Mouse (Mus musculus): Measurements from ENCODE around the gene Vmn1r127. TPM values are rescaled to one million over a fixed set of nuclear protein-coding genes. Genes with fewer than 3 reads are reported as not detected.
"Not testable (repeated sequence)": the region's sequence is repeated elsewhere in the genome, so short reads cannot be mapped to it uniquely, and the experiment has no call there.

Gene Vmn1r127
- polyA plus RNA-seq (2016; fragmentation: Nextera tagmentation; extraction: Ambion mirVana): not detected in 2 replicates

DNA sequence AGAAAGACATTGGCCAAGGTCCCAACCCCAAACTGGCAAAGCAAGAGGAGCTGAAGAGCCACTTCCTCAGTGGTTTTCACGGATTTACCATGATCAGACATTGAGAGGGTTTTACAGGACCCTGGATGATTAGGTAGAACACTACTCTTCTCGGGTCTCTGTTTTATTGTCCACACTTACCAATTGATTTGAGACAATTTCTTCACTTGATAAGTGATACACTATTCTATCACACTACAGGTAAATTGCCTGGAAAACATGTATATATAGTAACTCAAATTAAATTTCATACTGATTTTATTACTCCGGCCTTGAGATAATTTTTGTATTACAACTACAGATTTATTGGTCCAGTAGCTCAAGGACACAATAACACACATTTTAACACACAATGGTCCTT, at the start of gene Vmn1r127:
Vmn1r127 (minus strand) TSS at position 101 of the 400 bp plus-strand sequence.
- not testable (repeated sequence) for H3K9me3 ChIP-seq; H3K27ac ChIP-seq; H3K36me3 ChIP-seq (replicated peaks); H3K4me1 ChIP-seq; DNase-seq (ENCODE audit: extremely low spot score, low spot score); H3K27me3 ChIP-seq (ENCODE audit: poor library complexity, severe bottlenecking); H3K4me3 ChIP-seq
- no CpG with 5 or more reads among the region's 3 CpGs for WGBS

DNA sequence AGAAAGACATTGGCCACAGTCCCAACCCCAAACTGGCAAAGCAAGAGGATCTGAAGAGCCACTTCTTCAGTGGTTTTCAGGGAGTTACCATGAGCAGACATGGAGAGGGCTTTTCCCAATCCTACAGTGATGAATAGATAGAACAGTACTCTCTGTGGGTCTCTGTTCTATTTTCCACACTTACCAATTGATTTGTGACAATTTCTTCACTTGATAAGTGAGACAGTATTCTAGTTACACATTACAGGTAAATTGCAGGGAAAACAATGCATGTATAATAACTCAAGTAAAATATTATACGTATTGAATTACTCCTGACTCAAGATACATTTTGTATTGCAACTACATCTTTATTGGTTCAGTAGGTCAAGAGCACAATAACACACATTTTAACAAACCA, 41.5 kb upstream of the Vmn1r127 start, which contains the start of gene Vmn1r129:
Vmn1r129 (minus strand) TSS at position 101 of the 400 bp plus-strand sequence.
- WGBS: no CpG with 5 or more reads among the region's 1 CpGs

DNA sequence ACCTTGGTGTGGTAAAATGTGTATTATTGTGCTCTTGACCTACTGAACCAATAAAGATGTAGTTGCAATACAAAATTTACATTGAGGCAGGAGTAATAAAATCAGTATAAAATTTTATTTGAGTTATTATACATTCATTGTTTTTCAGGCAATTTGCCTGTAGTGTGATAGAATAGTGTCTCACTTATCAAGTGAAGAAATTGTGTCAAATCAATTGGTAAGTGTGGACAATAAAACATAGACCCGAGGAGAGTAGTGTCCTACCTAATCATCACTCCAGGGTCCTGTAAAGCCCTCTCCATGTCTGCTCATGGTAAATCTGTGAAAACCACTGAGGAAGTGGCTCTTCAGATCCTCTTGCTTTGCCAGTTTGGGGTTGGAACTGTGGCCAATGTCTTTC, 29.4 kb upstream of the Vmn1r127 start, which contains the start of gene Vmn1r128:
Vmn1r128 (plus strand) TSS at position 301 of the 400 bp plus-strand sequence.
- H3K9me3 ChIP-seq; H3K27me3 ChIP-seq (ENCODE audit: poor library complexity, severe bottlenecking); DNase-seq (ENCODE audit: extremely low spot score, low spot score); H3K4me3 ChIP-seq; H3K4me1 ChIP-seq; H3K36me3 ChIP-seq (replicated peaks); H3K27ac ChIP-seq: not testable (repeated sequence)
- WGBS: 68% methylated on average over 1 of the region's 1 CpGs

More for the DNA sequence above, 41.5 kb upstream of the Vmn1r127 start, which contains the start of gene Vmn1r129:
- H3K9me3 ChIP-seq; H3K4me1 ChIP-seq; DNase-seq (ENCODE audit: extremely low spot score, low spot score); H3K27ac ChIP-seq; H3K4me3 ChIP-seq; H3K36me3 ChIP-seq (replicated peaks); H3K27me3 ChIP-seq (ENCODE audit: poor library complexity, severe bottlenecking): not testable (repeated sequence)

DNA sequence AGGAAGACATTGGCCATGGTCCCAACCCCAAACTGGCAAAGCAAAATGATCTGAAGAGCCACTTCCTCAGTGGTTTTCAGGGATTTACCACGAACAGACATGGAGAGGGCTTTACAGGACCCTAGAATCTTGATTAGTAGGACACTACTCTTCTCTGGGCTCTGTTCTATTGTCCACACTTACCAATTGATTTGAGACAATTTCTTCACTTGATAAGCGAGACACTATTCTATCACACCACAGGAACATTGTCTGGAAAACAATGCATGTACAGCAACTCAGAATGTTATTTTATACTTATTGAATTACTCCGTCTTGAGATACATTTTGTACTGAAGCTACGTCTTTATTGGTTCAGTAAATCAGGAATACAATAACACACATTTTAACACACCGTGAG, 18.3 kb downstream of the Vmn1r127 start, which contains the start of gene Vmn1r126:
Vmn1r126 (minus strand) TSS at position 101 of the 400 bp plus-strand sequence.
- H3K4me1 ChIP-seq; DNase-seq (ENCODE audit: extremely low spot score, low spot score); H3K27ac ChIP-seq; H3K27me3 ChIP-seq (ENCODE audit: poor library complexity, severe bottlenecking); H3K9me3 ChIP-seq; H3K4me3 ChIP-seq; H3K36me3 ChIP-seq (replicated peaks): not testable (repeated sequence)
- WGBS: no CpG with 5 or more reads among the region's 5 CpGs

DNA sequence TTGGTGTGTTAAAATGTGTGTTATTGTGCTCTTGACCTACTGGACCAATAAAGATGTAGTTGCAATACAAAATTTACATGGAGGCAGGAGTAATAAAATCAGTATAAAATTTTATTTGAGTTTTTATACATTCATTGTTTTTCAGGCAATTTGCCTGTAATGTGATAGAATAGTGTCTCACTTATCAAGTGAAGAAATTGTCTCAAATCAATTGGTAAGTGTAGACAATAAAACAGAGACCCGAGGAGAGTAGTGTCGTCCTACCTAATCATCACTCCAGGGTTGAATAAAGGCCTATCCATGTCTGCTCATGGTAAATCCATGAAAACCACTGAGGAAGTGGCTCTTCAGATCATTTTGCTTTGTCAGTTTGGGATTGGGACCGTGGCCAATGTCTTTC, 47.8 kb downstream of the Vmn1r127 start, which contains the start of gene Vmn1r125:
Vmn1r125 (plus strand) TSS at position 301 of the 400 bp plus-strand sequence.
- H3K36me3 ChIP-seq (replicated peaks); H3K4me3 ChIP-seq; H3K9me3 ChIP-seq; H3K4me1 ChIP-seq; H3K27ac ChIP-seq; DNase-seq (ENCODE audit: extremely low spot score, low spot score); H3K27me3 ChIP-seq (ENCODE audit: poor library complexity, severe bottlenecking): not testable (repeated sequence)
- 79% methylated on average over 3 of the region's 3 CpGs for WGBS

Other genes with a start within 250 kb of the Vmn1r127 start
- not detected in 2 replicates for gene Vmn1r121, start 221.3 kb downstream of the Vmn1r127 start, polyA plus RNA-seq (2016; fragmentation: Nextera tagmentation; extraction: Ambion mirVana)
- gene Vmn1r122, start 185.7 kb downstream of the Vmn1r127 start, polyA plus RNA-seq (2016; fragmentation: Nextera tagmentation; extraction: Ambion mirVana): not detected in 2 replicates
- gene Vmn1r123, start 157.7 kb downstream of the Vmn1r127 start, polyA plus RNA-seq (2016; fragmentation: Nextera tagmentation; extraction: Ambion mirVana): not detected in 2 replicates
- not detected in 2 replicates for gene Gm5157, start 129.4 kb downstream of the Vmn1r127 start, polyA plus RNA-seq (2016; fragmentation: Nextera tagmentation; extraction: Ambion mirVana)
- gene Vmn1r124, start 59.2 kb downstream of the Vmn1r127 start, polyA plus RNA-seq (2016; fragmentation: Nextera tagmentation; extraction: Ambion mirVana): not detected in 2 replicates
- gene Vmn1r125, start 47.7 kb downstream of the Vmn1r127 start, polyA plus RNA-seq (2016; fragmentation: Nextera tagmentation; extraction: Ambion mirVana): not detected in 2 replicates
- gene Vmn1r126, start 18.4 kb downstream of the Vmn1r127 start, polyA plus RNA-seq (2016; fragmentation: Nextera tagmentation; extraction: Ambion mirVana): not detected in 2 replicates
- gene Vmn1r128, start 29.5 kb upstream of the Vmn1r127 start, polyA plus RNA-seq (2016; fragmentation: Nextera tagmentation; extraction: Ambion mirVana): not detected in 2 replicates
- gene Vmn1r129, start 41.4 kb upstream of the Vmn1r127 start, polyA plus RNA-seq (2016; fragmentation: Nextera tagmentation; extraction: Ambion mirVana): not detected in 2 replicates
- not detected in 2 replicates for gene Gm6882, start 112.9 kb upstream of the Vmn1r127 start, polyA plus RNA-seq (2016; fragmentation: Nextera tagmentation; extraction: Ambion mirVana)
- gene Vmn1r130, start 191.9 kb upstream of the Vmn1r127 start, polyA plus RNA-seq (2016; fragmentation: Nextera tagmentation; extraction: Ambion mirVana): not detected in 2 replicates
- not detected in 2 replicates for gene Vmn1r131, start 226.2 kb upstream of the Vmn1r127 start, polyA plus RNA-seq (2016; fragmentation: Nextera tagmentation; extraction: Ambion mirVana)